Mouse (Mus musculus) gastrocnemius, postnatal 25 days (tissue): ENCODE measurements around the gene Tnnc2. TPM values are rescaled to one million over a fixed set of nuclear protein-coding genes. Genes with fewer than 3 reads are reported as not detected.

ENCODE experiments used
- DNase-seq: peaks from one replicate; pipeline ENCODE4 v3.0.0; 2022
- total RNA-seq, 2 experiments: library from RNA; stranded (reverse); gene quantifications; 1 replicate in 1 of 2; 2 replicates in 1 of 2; pipeline ENCODE4 v1.2.3; 2021

Tnnc2 gene
- total RNA-seq, 2 experiments from 2014 or later = 15,847 to 16,724 TPM

GRCm38 (mm10) chr2:164737377-164738090 lies 42.2 kb downstream of the Tnnc2 start:
- DNase-seq = no peak

- DNase-seq = no peak
These were observed 44.3 kb downstream of the Tnnc2 start for GRCm38 (mm10) chr2:164735446-164735845.

DNA sequence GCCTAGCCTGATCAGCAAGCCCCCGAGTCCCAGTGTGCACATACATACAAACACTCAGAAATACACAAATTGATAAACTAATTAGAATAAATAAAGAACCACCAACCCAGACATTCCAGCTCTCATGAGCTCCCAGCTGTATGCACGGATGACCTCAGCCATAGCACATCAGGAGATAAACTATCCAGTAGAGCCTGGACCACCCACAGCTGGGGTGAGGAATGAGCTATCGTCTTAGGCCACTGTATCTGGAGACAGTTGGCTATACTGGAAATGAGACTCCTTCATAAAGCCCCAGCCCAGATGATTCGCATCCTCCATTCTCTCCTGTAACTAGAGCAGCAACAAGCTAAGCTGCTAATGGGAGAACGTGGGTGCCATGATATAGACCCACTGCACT lies 44.9 kb downstream of the Tnnc2 start:
- DNase-seq = no peak

DNA sequence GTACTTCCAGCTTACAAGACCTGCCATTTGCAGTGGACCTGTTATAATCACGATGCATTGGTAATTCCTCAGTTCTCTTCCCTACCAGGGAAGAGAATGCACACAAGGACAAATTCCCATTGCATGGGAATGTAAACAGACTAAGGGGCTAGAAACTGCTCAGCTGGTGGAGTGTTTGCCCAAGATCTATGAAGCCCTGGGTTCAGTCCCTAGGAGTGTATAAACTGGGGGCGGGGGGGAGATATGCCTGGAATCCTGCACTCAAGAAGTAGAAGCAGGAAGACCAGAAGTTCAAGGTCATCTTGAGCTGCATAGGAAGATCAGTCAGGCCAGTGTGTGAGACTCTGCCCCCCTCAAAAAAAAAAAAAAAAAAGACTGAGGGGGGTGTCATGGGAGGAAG lies 46.5 kb downstream of the Tnnc2 start:
- no peak for DNase-seq

GRCm38 (mm10) chr2:164731719-164732118 lies 48.0 kb downstream of the Tnnc2 start:
- no peak for DNase-seq

Other genes starting within 250 kb of the Tnnc2 start
- gene Wfdc2, start 217.6 kb downstream of the Tnnc2 start, total RNA-seq = not detected
- not detected for gene Spint3, start 206.5 kb downstream of the Tnnc2 start, total RNA-seq
- not detected for gene Wfdc6a, start 194.5 kb downstream of the Tnnc2 start, total RNA-seq
- not detected for gene Eppin, start 186.4 kb downstream of the Tnnc2 start, total RNA-seq
- gene Wfdc6b, start 166.4 kb downstream of the Tnnc2 start, total RNA-seq = not detected
- gene Wfdc8, start 166.3 kb downstream of the Tnnc2 start, total RNA-seq = not detected
- gene Wfdc16, start 141.2 kb downstream of the Tnnc2 start, total RNA-seq = not detected
- gene Wfdc10, start 123.9 kb downstream of the Tnnc2 start, total RNA-seq = not detected
- not detected for gene Wfdc9, start 123.4 kb downstream of the Tnnc2 start, total RNA-seq
- gene Wfdc11, start 105.9 kb downstream of the Tnnc2 start, total RNA-seq = not detected
- not detected for gene Wfdc13, start 94.9 kb downstream of the Tnnc2 start, total RNA-seq
- not detected for gene Spint4, start 81.5 kb downstream of the Tnnc2 start, total RNA-seq
- gene Spint5, start 64.7 kb downstream of the Tnnc2 start, total RNA-seq = not detected
- not detected for gene Wfdc3, start 34.0 kb downstream of the Tnnc2 start, total RNA-seq
- 10 to 100 TPM; 17.0 to 17.5 TPM for gene Dnttip1, start 34.0 kb downstream of the Tnnc2 start, total RNA-seq
- 1 to 10 TPM; 1.2 to 1.7 TPM for gene Ube2c, start 10.1 kb downstream of the Tnnc2 start, total RNA-seq
- 10 to 100 TPM; 19.3 to 19.8 TPM for gene Snx21, start 5.9 kb upstream of the Tnnc2 start, total RNA-seq
- 1 to 10 TPM; 8.0 to 9.1 TPM for gene Acot8, start 24.9 kb upstream of the Tnnc2 start, total RNA-seq
- 1 to 10 TPM; 1.4 TPM for gene Zswim3, start 25.1 kb upstream of the Tnnc2 start, total RNA-seq
- gene Zswim1, start 42.7 kb upstream of the Tnnc2 start, total RNA-seq = 1 to 10 TPM; 3.7 to 3.8 TPM
- not detected for gene Spata25, start 48.6 kb upstream of the Tnnc2 start, total RNA-seq
- 10 to 100 TPM; 42.9 to 49.2 TPM for gene Ctsa, start 52.9 kb upstream of the Tnnc2 start, total RNA-seq
- gene Neurl2, start 53.5 kb upstream of the Tnnc2 start, total RNA-seq = 10 to 100 TPM; 28.9 to 35.0 TPM
- gene Pltp, start 77.7 kb upstream of the Tnnc2 start, total RNA-seq = 10 to 100 TPM; 14.8 to 18.6 TPM
- gene Pcif1, start 99.3 kb upstream of the Tnnc2 start, total RNA-seq = 10 to 100 TPM; 21.0 to 25.8 TPM
- 1 to 10 TPM; 8.2 to 9.2 TPM for gene Zfp335, start 131.8 kb upstream of the Tnnc2 start, total RNA-seq
- 1 to 10 TPM in 1 of 2 experiments, under 1 TPM in 1; 0.64 to 1.4 TPM for gene Mmp9, start 160.8 kb upstream of the Tnnc2 start, total RNA-seq
- under 1 TPM; 0.21 to 0.38 TPM for gene Slc12a5, start 180.8 kb upstream of the Tnnc2 start, total RNA-seq